Mouse (Mus musculus): ENCODE measurements around the gene Fam241a.

Gene Fam241a

GRCm38 (mm10) chr3:127835594-127835993, 60.5 kb downstream of the Fam241a start:
- no peak for DNase-seq (ENCODE audit: low spot score)

DNA sequence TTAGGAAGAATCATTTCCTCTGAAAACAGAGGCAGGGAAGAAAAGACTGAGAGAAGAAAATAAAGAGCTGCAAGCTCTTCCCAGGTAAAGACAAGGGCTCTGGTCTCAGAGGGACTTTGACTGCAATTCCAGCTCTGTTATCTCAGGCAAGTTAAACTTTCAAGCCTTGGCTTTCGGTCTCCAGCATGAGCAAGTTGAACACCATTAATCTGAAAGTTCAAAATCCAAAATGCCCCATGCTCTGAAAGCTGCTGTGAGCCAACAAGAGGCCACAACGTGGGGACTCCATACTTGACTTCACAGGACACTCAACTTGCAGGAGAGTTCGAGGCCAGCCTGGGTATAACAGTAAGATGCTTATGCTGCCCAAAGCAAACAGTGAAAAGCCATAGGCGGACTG, 62.1 kb downstream of the Fam241a start:
- no peak for DNase-seq (ENCODE audit: low spot score)

DNA sequence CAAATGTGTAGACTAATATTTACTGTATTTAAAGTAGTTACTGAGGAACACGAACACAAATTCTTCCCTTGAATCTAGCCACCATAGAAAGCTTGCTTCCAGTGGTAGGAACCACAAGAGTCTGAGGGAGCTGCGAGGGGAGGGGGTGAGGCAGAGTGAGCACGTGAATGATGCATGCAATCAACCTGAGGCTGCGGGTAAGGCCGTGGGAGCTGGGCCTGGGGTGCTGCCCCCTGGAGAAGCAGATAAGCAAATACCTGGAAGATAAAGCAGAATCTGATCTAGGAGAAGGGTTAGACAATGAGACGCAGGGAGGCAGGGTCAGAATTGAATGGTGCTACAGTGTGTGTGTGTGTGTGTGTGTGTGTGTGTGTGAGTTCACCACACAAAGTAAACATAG, 65.0 kb downstream of the Fam241a start:
- DNase-seq (ENCODE audit: low spot score) = no peak

- DNase-seq (ENCODE audit: low spot score) = no peak
Observed at GRCm38 (mm10) chr3:127830183-127830582, 65.9 kb downstream of the Fam241a start.

DNA sequence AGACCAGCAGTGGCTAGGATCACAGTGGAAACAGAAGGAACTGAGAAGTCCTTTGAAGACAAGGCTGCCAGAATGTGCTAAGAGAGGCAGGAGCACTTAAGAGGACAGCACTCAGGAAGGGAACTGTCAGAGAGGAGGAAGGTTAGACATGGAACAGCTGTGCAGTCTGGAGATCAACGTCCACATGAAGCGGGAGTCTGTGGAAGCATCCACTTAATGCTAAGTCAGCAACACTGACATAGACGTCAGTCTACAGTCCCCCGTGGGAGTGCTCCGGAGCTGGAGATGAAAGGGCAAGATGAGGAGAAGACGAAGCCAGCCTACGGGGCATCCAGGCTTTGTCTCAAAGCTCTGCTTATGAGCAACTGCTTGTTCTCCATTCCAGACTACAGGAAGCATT, 69.0 kb downstream of the Fam241a start:
- no peak for DNase-seq (ENCODE audit: low spot score)

GRCm38 (mm10) chr3:127826503-127826902, 69.6 kb downstream of the Fam241a start:
- DNase-seq (ENCODE audit: low spot score) = no peak

GRCm38 (mm10) chr3:127823886-127824863, 71.9 kb downstream of the Fam241a start:
- no peak for DNase-seq (ENCODE audit: low spot score)

DNA sequence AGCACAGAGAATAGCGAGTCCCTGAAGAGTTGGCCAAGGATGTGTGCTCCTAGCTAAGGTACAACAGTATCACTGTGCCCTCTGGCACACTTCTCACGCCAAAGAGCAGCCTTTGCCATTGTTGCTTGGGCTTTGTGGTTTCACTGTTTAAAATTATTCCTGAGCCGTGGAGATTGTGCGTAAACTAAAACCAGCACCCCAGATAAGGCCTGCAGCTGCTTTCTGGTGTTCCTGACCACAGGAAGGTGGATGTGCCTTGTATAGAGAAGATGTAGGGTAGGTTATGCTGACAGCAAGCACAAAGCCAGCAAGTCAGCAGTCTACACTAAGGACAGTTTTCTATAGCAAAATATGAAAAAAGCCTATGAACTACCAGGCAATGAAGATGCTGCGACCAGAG, 74.9 kb downstream of the Fam241a start:
- DNase-seq (ENCODE audit: low spot score) = no peak

DNA sequence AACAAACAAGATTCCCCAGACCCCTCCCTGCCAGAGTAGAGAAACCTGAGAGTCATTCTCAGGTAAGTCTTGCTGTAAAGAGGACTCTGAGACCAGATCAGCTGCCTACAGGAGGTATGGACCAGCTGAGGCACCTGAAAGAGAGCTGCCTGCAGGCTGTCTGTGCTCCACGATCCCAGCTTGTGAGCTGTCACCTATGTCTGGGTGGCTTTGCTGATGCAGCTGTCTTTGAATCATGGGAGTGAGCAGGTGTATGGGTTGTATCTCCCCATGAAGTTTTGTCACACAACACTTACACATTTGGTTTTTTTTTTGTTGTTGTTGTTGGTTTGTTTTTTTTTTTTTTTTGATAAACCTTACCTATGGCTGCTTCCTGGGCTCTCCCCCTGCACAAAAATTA, 75.7 kb downstream of the Fam241a start:
- DNase-seq (ENCODE audit: low spot score) = no peak

Data from layer of hippocampus, adult 9-10 months (tissue).